Mouse (Mus musculus) thymus, adult 2 months (tissue): ENCODE data around the gene Aldh3a2. TPM values are rescaled to one million over a fixed set of nuclear protein-coding genes. Genes with fewer than 3 reads are reported as not detected.

Source experiments
- DNase-seq: peaks from one replicate; pipeline ENCODE4 v3.0.0; 2021
- H3K27ac ChIP-seq: fragments of 200-500 bp; 2 replicates; pipeline ENCODE4 v1.5.1; 2012; ENCODE audit warnings: low read length, control low read depth; ENCODE audit not compliant: control insufficient read depth, insufficient read depth
- H3K27me3 ChIP-seq: fragments of 200-500 bp; 2 replicates; pipeline ENCODE4 v1.6.1; 2012; ENCODE audit warnings: mild to moderate bottlenecking, low read length, moderate library complexity, mixed read lengths; ENCODE audit not compliant: control insufficient read depth, insufficient read depth
- H3K36me3 ChIP-seq: fragments of 200-500 bp; 2 replicates; pipeline ENCODE4 v1.6.1; 2012; ENCODE audit warnings: mild to moderate bottlenecking, low read length, moderate library complexity; ENCODE audit not compliant: control insufficient read depth, insufficient read depth
- H3K4me1 ChIP-seq: fragments of 200-500 bp; replicated peaks from 2 replicates; pipeline ENCODE4 v1.6.1; 2012; ENCODE audit warnings: low read length; ENCODE audit not compliant: control insufficient read depth, insufficient read depth
- H3K4me3 ChIP-seq: fragments of 200-500 bp; 2 replicates; pipeline ENCODE4 v1.5.1; 2012; ENCODE audit warnings: mild to moderate bottlenecking, low read length, control low read depth, moderate library complexity; ENCODE audit not compliant: control insufficient read depth, insufficient read depth
- CTCF ChIP-seq: fragments of 200-500 bp; IDR thresholded peaks from 2 replicates; pipeline ENCODE4 v1.5.1; 2012; ENCODE audit warnings: mild to moderate bottlenecking, control low read depth, low read length, moderate library complexity, borderline replicate concordance; ENCODE audit not compliant: control insufficient read depth, poor library complexity, insufficient read depth; ENCODE audit errors: extremely low read depth
- POLR2A ChIP-seq: fragments of 200-500 bp; IDR thresholded peaks from 2 replicates; pipeline ENCODE4 v1.6.1; 2012; ENCODE audit warnings: mild to moderate bottlenecking, low read length, control low read depth, moderate library complexity; ENCODE audit not compliant: control insufficient read depth, poor library complexity, insufficient read depth; ENCODE audit errors: extremely low read depth
- WGBS: fragments of 180-500 bp; shearing (Covaris S2); methylation state at CpG from one replicate; pipeline ENCODE4 v1.1.7; 2018; 5-methylcytosine and 5-hydroxymethylcytosine counted together
- polyA plus RNA-seq: library from polyadenylated mRNA; depleted of rRNA; stranded (reverse); fragments of >200 nt; gene quantifications from 2 replicates; pipeline ENCODE4 v1.2.3, GENCODE M21; 2012

The Aldh3a2 gene
- polyA plus RNA-seq, 1 experiment, result 92.7 TPM

DNA sequence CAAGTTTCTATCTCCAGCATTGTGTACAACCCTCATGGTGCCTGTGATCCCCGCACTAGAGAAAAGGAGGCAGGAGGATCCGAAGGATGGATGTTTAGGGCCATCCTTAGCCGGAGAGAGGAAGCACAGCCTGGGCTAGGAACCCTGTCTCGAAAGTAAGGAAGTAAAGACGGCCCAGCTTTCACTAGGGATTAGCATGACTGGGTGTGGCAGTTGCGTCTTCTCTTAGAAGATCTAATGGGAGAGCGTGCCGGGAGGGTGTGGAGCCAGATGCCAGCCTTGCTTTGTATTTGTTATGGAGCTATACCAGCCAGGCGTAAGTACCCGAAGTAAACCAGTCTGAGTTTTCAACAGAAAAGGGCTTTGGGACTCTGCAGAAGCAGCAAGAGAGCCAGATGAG lies 42.4 kb downstream of the Aldh3a2 start:
- Histone ChIP-seq H3K27me3 (no peaks in the 10 kb centered on the region), H3K4me3 (no peak overlapping the region), H3K36me3 (no peaks in the 10 kb centered on the region), H3K27ac (no peak overlapping the region), H3K4me1 (no peaks in the 10 kb centered on the region)
- TF ChIP-seq POLR2A (no peak), CTCF (no peak)
- DNase-seq, result no peak
- 90% methylated on average over 10 of the region's 10 CpGs for WGBS

- H3K4me3 ChIP-seq, result no peak overlapping the region
- DNase-seq, result no peak
- no peaks in the 10 kb centered on the region for H3K4me1 ChIP-seq
- H3K27me3 ChIP-seq, result no peaks in the 10 kb centered on the region
- TF ChIP-seq POLR2A (no peak), CTCF (no peak)
- no peak overlapping the region for H3K27ac ChIP-seq
- no peaks in the 10 kb centered on the region for H3K36me3 ChIP-seq
- WGBS, result 81% methylated on average over 6 of the region's 6 CpGs
These were observed 43.0 kb downstream of the Aldh3a2 start for GRCm38 (mm10) chr11:61224234-61224744.

GRCm38 (mm10) chr11:61222971-61223745 lies 44.1 kb downstream of the Aldh3a2 start:
- H3K4me3 ChIP-seq, result no peak overlapping the region
- 92% methylated on average over 9 of the region's 9 CpGs for WGBS

DNA sequence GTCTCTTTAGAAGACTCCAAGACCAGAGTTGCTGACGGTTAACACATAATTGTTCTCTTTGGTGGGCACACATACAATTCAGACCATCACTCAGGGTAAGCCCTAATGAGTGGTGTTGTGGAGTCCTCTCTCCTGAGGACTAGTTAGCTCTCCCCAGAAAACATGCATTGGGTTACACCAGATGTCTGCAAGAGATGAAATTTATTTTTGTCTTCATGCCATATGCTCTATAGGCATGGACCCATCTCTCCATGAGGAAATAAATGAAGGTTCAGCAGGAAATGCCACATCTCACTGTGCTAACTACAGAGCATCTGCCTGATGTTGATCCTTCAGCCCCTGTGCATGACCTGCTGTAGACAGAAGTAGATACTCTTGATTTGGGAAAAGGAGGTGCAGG lies 45.3 kb downstream of the Aldh3a2 start:
- Histone ChIP-seq H3K27me3 (no peaks in the 10 kb centered on the region), H3K36me3 (no peaks in the 10 kb centered on the region), H3K27ac (no peak overlapping the region), H3K4me3 (no peak overlapping the region), H3K4me1 (no peaks in the 10 kb centered on the region)
- WGBS, result 92% methylated on average over 1 of the region's 1 CpGs
- TF ChIP-seq POLR2A (no peak), CTCF (no peak)
- DNase-seq, result no peak

More at GRCm38 (mm10) chr11:61222971-61223745, 44.1 kb downstream of the Aldh3a2 start:
- no peak for TF ChIP-seq POLR2A
- TF ChIP-seq CTCF, result no peak
- Histone ChIP-seq H3K27me3 (no peaks in the 10 kb centered on the region), H3K4me1 (no peaks in the 10 kb centered on the region), H3K27ac (no peak overlapping the region), H3K36me3 (no peaks in the 10 kb centered on the region)
- no peak for DNase-seq

- Histone ChIP-seq H3K27ac (no peak overlapping the region), H3K27me3 (no peaks in the 10 kb centered on the region), H3K4me3 (no peak overlapping the region), H3K36me3 (no peaks in the 10 kb centered on the region), H3K4me1 (no peaks in the 10 kb centered on the region)
- WGBS, result 70% methylated on average over 9 of the region's 9 CpGs
- TF ChIP-seq CTCF (no peak), POLR2A (no peak)
- DNase-seq, result no peak
These were observed 46.9 kb downstream of the Aldh3a2 start for GRCm38 (mm10) chr11:61220156-61220881.

GRCm38 (mm10) chr11:61215936-61216335 lies 51.3 kb downstream of the Aldh3a2 start:
- no peak overlapping the region for H3K27ac ChIP-seq
- WGBS, result 85% methylated on average over 3 of the region's 3 CpGs
- no peaks in the 10 kb centered on the region for H3K4me1 ChIP-seq
- TF ChIP-seq CTCF, result no peak
- no peak overlapping the region for H3K4me3 ChIP-seq
- no peaks in the 10 kb centered on the region for H3K27me3 ChIP-seq
- no peak for DNase-seq
- no peaks in the 10 kb centered on the region for H3K36me3 ChIP-seq
